Mouse (Mus musculus): ENCODE data around the gene Cebpg. TPM values are rescaled to one million over a fixed set of nuclear protein-coding genes. Genes with fewer than 3 reads are reported as not detected.

Gene Cebpg
- polyA plus RNA-seq, 1 experiment from 2014 or later = 44.3 TPM

DNA sequence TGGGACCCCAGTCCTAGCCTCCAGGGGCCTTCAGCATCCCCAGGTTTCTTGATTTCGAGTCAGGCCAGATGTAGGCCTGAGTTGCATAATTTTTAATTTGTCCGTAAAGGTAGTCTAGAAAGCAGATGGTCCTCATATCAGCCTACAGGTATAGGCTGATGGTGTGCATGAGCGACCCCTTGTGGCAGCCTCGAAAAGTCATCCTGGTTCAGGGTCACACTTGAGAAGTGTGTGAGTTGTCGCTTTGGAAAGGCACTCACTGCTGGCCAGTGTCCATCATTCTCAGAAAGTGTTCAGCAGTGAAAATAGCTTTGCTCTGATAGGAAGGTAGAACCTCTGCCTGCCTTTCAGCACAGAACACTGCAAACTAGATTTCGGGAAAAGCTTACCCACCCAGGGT is 55.5 kb downstream of the Cebpg start:
- H3K9ac ChIP-seq (ENCODE audit: low read depth, low read length) = no peak overlapping the region
- H3K9me3 ChIP-seq (ENCODE audit: control insufficient read depth, low read length) = no peaks in the 10 kb centered on the region
- H3K27ac ChIP-seq (replicated peaks; ENCODE audit: low read depth, low read length) = no peak overlapping the region
- H3K27me3 ChIP-seq (replicated peaks; ENCODE audit: control insufficient read depth, insufficient read depth, low read length) = no peaks in the 10 kb centered on the region
- ATAC-seq (ENCODE audit: low read depth) = no peak
- no peak overlapping the region for H3K4me2 ChIP-seq (ENCODE audit: low read depth, low read length)
- peaks cover 13% of the 10 kb centered on the region; the same call in 1 of the 2 replicates for H3K4me1 ChIP-seq (ENCODE audit: control insufficient read depth, insufficient read depth, low read length)
- 35% methylated on average over 6 of the region's 6 CpGs for WGBS
- DNase-seq (ENCODE audit: low spot score) = no peak
- H3K36me3 ChIP-seq (ENCODE audit: control insufficient read depth, insufficient read depth, low read length) = no peaks in the 10 kb centered on the region
- H3K4me3 ChIP-seq (ENCODE audit: low read depth, low read length) = no peak overlapping the region

Small RNA genes lying within 50 kb of the gene (microRNA-seq; reads per million reads assigned to microRNA genes)
- not detected for gene Gm25033 (ENCODE audit: borderline number of aligned reads)

Other genes with a start within 250 kb of the Cebpg start
- 5.3 and 6.4 TPM in 2 replicates for gene Chst8, start 243.9 kb downstream of the Cebpg start, polyA plus RNA-seq (2014; fragmentation: Nextera tagmentation; extraction: Ambion mirVana)
- 72.3 and 83.0 TPM in 2 replicates for gene Pepd, start 144.2 kb downstream of the Cebpg start, polyA plus RNA-seq (2014; fragmentation: Nextera tagmentation; extraction: Ambion mirVana)
- 8.7 and 10.9 TPM in 2 replicates for gene Cebpa, start 62.7 kb upstream of the Cebpg start, polyA plus RNA-seq (2014; fragmentation: Nextera tagmentation; extraction: Ambion mirVana)
- gene Slc7a10, start 129.8 kb upstream of the Cebpg start, polyA plus RNA-seq (2014; fragmentation: Nextera tagmentation; extraction: Ambion mirVana) = 5.1 and 5.6 TPM in 2 replicates
- gene Lrp3, start 158.9 kb upstream of the Cebpg start, polyA plus RNA-seq (2014; fragmentation: Nextera tagmentation; extraction: Ambion mirVana) = 10.8 and 11.0 TPM in 2 replicates